Mouse (Mus musculus): ENCODE data around the gene Gm17387.

The Gm17387 gene

GRCm38 (mm10) chr7:141048226-141049218 lies 19.6 kb downstream of the Gm17387 start:
- peak; percentile 84 for DNase-seq

DNA sequence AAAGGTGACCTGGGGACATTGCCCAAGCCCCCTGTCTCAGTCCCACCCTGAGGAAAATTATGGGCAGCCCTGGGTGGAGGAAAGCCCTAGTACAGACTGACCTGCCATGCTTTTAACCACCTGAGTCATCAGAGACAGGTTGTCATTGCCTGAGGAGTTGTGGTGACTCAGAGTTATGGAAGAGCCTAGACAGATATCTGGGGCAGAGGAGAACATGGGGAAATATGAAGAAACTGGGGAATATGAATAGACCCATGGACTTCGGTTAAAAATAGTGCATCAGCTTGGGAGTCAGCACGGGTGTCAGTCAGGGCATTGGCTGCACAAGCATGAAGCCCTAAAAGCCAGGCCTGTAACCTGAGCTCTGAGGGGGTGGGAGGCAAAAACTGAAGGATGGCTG lies 20.4 kb downstream of the Gm17387 start:
- DNase-seq: no peak

DNA sequence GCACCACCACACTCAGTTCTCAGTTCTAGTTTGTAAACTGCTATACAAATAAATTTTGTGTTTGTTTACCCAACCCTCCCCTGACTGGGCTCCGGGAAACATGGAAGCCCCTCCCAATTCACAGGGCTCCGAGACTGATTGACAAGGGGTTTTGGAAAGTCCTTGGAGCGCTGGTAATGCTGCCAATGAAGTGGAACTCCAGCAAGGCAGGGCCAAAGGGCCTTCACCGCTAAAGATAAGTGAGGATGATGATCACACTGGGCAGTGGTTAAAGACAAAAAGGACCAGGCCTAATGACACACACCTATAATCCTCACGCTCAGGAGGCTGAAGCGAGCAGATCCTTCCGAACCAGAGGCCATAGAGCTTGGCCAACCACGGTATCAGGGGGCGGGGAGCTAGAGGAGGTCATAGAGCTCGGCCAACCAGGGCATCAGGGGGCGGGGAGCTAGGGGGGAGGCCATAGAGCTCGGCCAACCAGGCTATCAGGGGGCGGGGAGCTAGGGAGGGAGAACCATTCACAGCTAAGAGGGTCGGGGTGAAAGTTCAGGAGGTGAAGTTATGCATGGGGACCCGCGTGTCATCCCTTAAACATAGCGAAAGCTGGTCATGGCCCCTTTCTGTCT lies 22.2 kb downstream of the Gm17387 start:
- no peak for DNase-seq

DNA sequence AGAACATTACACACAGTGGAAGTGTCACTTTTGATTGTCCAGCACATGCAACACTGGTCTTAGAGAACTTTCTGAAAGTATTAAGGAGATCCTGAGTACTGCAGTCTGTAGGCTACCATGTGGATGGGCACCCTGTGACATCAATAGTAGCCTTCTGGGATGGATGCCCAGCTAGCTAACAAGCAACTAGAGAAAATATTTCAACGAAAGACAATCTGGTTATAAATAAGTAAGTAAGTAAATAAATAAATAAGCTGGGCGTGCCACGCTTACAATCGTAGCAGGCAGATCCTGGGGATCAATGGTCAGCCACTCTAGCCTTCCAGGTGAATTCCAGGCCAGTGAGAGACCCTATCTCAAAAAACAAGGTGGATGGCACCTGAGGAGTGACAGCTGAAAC lies 23.1 kb downstream of the Gm17387 start:
- DNase-seq: no peak

- DNase-seq: no peak
Observed at GRCm38 (mm10) chr7:141052421-141052820, 23.5 kb downstream of the Gm17387 start.

- DNase-seq: no peak
Observed at GRCm38 (mm10) chr7:141055785-141056184, 26.9 kb downstream of the Gm17387 start.

DNA sequence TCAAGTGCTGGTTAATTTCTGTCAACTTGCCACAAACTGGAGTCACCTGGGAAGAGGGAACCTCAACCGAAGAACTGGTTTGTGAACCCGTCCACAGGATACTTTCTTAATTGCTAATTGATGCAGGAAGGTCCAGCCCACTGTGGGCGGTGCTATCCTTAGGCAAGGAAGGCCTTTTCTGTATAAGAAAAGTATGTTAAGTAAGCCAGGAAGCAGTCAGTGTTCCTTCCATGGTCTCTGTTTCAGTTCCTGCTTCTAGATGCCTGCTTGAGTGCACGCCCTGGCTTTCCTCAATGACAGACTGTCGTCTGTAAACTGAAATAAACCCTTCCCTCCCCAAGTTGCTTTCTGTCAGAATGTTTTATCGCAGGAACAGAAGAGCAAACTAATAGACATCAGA lies 28.0 kb downstream of the Gm17387 start:
- no peak for DNase-seq

GRCm38 (mm10) chr7:141057541-141057940 lies 28.6 kb downstream of the Gm17387 start:
- no peak for DNase-seq

GRCm38 (mm10) chr7:141058601-141059341 lies 29.8 kb downstream of the Gm17387 start:
- DNase-seq: no peak

- DNase-seq: no peak
Observed at GRCm38 (mm10) chr7:141059929-141060328, 31.0 kb downstream of the Gm17387 start.

- peak; percentile 94 for DNase-seq
Observed at GRCm38 (mm10) chr7:141060426-141061242, 31.7 kb downstream of the Gm17387 start, which contains the start of gene B4galnt4. B4galnt4 (plus strand) TSS chr7:141061104.

- DNase-seq: peak; percentile 71
Observed at GRCm38 (mm10) chr7:141061269-141061692, 32.4 kb downstream of the Gm17387 start.

- DNase-seq: peak; percentile 80
Observed at GRCm38 (mm10) chr7:141062525-141062924, 33.6 kb downstream of the Gm17387 start.

DNA sequence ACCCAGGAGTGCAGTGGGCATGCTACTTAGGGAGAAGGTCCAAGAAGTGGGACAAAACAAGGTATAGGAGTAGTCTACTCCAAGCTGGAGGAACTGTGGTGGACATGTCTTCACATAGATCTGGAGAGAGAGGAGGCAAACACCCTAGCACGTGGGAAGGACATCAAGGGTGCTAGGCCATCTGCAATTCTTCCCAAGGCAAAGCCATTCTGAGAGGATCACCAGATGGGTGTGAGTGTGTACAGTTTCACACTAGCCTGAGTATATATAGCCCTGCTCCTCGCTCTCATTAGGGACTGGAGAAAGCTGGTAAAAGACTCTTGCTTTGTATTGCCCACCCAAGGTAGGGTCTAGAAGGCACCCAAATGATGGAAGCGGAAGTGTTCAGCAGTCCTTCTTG lies 34.4 kb downstream of the Gm17387 start:
- no peak for DNase-seq

GRCm38 (mm10) chr7:141064175-141064574 lies 35.2 kb downstream of the Gm17387 start:
- no peak for DNase-seq

DNA sequence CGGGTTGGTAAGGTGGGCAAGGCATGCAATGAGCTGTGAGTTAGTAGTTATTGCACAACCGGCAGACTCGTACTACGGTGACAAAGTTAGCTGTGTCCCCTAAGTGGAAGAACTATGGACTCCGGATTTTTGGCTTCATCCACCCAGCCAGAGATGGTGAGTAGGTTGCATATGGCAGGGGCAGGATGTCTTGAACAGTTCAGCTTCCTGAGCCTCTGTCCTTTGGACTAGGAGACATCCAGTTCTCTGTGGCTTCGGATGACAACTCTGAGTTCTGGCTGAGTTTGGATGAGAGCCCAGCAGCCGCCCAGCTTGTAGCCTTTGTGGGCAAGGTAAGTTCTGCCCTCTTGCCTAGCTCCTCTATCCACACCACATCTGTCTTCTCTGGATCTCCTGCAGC lies 35.6 kb downstream of the Gm17387 start:
- DNase-seq: no peak

- DNase-seq: no peak
Observed at GRCm38 (mm10) chr7:141068351-141068750, 39.4 kb downstream of the Gm17387 start.

GRCm38 (mm10) chr7:141070058-141070862 lies 41.3 kb downstream of the Gm17387 start:
- peak; percentile 57 for DNase-seq

DNA sequence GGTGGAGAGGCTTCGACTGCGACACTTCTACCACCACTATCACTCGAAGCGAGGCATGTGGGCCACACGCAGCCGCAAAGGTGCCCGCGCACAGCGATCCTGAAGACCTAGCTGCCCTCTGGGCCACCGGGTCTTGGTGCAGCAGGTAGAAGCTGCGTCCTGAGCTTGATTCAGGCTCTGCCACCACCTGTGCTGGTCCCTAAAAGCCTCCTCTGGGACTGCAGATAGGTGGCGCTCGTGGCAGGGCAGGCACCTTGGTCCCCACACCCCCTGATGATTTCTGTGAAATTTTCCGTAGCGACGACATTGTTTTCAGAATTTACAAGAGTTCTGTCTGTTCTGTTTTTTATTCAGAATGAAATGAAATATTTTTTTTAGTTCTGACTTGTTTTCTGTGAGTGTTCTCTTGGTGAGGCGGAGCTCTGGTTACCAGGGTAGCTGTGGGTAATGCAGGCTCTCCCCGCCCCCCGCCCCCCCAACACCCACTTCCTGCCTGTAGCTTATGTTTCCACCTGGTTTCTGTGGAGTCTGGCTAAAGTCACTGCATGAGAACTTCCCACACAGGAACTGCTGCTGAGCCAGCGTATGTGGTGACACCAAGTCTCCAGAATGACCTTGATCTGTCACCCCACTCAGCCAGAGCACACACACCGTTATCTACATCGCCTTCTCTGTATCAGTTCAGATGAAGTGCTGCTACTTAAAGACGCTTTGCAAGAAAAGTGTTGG lies 43.2 kb downstream of the Gm17387 start:
- DNase-seq: no peak

GRCm38 (mm10) chr7:141073782-141074181 lies 44.9 kb downstream of the Gm17387 start:
- DNase-seq: no peak

DNA sequence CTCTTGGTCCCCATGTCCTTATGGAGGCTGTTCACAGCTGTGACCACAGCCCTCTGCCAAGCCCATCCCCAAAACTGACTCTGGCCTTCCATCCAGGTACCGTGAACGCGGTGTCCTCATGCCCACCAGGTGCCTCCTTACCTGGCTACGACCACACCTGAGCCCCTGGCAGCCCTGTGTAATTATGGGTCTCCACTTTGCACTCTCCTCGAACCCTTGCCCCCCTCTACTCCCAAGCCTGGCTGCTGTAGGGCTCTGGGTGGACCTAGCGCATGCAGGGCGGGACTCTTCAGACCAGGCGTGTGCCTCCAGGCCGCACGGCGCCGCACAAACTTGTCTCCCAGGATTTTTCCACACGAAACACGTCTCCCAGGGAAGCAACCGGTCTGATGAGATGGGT lies 48.9 kb downstream of the Gm17387 start, which contains the start of gene Pkp3:
Gene Pkp3 (plus strand): TSS at position 378 of the 400 bp plus-strand sequence.
- DNase-seq: no peak

Measured in cerebellum, adult 11-12 months (tissue).